Mouse (Mus musculus): ENCODE data around the gene Kansl2.
A peak's percentile ranks its signal among the peaks of the same experiment; 100 is the strongest.

The Kansl2 gene

DNA sequence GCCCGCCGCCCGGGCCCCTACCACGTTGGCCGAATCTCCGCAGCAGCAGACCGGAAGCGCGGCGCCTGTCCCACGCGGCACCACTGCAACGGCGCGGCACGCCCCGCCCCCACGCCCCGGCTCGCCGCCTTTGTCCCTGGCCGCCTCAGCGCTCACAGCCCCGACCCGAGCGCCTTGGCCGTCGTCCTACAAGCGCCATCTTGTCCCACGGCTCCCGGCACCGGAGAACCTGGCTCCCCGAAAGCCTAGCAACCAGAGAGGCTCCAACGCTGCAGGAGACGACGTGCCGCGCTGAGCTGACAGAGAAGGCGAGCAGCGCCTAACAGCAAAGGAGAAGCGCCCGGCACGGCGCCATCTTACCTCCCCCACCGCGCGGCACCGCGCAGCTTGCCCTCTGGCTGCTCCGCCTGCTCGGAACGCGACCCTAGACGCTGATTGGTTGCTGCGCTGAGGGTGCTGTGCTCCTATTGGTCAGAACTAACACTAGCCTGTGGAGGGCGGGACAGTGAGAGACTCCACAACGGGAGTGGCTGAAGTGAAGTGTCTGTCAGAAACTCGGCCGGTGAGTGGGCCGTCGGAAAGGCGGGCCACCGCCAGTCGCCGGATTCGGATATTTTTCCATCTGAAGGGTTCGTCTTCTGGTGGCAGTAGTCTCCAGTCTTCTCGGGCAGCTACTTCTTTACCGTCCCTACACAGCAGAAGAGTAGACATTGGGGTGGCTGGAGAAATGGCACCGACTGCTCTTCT, at the start of gene Kansl2:
Kansl2 (minus strand) TSS at position 384 of the 747 bp plus-strand sequence.
- DNase-seq: peak; percentile 97 to 98

DNA sequence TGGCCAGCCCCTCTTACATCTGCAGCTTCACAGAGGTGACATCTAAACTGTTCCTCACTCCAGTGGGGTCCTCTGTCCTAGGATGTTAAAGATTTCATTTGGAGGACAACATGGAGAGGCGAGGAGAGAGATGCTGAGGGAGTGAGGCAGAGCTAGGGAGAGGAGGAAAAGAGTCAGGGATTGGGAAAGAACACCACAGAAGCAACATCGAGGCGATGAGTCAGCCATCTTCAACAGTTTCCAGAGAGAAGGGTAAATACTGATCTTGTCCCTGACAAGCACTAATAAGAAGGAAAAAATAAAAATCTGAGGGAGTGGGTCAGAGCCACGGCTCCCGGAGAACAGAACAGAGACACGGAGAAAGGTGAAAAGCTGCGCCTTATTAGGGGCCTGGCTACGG, 48.9 kb upstream of the Kansl2 start:
- DNase-seq: no peak

DNA sequence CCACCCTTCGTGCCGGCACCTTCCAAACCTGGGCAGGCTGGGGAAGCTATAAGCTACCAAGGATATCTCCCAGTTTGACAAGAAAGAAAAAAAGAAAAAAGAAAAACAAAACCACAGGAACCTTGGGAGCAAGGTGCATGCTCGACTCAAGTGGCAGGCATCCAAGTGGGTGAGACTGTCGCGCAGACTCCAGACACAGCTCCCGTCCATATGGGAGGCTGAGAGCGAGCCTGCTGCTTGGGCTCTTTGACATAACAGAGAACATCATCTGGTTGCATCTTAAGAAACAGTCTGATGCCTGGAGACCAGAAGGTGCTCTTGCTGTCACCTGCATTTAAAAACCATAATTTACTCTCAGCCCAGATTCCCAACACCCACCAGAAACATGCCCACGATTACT, 48.3 kb upstream of the Kansl2 start:
- peak in 1 of 2 experiments; percentile 60 for DNase-seq

DNA sequence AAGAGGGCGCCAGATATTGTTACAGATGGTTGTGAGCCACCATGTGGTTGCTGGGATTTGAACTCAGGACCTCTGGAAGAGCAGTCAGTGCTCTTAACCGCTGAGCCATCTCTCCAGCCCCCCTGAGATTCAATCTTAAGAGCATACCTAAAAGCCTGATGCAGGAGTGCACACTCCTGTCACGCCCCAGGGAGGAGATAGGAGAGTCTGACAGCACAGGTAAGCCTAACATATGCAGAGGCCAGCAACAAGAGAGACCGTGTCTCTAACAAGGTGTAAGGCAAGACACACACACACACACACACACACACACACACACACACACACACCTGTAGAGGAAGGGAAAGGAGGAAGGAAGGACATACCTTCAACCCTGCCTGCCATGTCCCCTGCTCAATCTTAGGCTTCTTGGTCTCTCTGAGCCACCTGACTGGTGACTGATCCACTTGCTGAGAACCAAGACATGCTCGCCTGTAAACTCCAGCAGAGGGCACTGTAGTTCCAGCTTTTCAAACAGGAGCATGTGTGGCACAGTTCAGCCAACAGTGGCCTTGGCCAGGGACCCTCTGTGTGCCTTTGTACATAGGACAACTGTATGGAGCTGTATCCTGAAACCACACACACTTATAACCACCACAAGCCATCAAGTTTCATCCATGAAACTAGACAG, 45.9 kb upstream of the Kansl2 start:
- peak; percentile 86 to 90 for DNase-seq

DNA sequence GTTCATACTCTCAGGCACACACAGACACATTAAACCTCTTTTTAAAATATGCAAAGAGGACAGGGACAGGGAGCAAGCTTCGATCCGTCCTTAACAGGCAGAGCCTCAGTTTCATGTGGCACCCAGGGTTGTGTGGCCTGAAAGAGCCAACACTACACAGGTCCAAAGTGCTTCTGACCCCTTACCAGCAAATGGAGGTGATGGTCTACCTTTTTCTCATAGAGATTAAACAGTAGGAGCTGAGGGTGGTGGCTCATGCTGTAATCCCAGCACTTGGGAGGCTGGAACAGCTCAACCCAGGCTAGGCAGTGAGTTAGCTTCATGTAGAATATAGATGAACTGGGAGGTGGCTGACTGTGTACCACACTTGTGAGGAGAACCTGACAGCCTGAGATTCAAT, 45.2 kb upstream of the Kansl2 start:
- DNase-seq: no peak

DNA sequence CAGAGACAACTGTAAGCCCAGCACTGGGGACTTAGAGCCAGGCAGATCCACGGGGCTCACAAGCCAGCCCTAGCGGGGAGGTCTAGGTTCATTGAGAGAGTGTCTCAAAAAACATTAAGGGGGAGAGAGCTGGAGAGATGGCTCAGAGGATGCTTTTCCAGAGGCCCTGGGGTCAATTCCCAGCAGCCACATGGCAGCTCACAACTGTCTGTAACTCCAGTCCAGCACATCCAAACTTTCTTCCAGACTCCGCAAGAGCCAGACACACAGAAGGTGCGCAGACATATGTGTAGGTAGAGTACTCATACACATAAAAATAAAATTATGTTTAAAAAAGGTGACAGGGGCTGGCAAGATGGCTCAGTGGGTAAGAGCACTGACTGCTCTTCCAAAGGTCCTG, 39.2 kb upstream of the Kansl2 start:
- DNase-seq: no peak

DNA sequence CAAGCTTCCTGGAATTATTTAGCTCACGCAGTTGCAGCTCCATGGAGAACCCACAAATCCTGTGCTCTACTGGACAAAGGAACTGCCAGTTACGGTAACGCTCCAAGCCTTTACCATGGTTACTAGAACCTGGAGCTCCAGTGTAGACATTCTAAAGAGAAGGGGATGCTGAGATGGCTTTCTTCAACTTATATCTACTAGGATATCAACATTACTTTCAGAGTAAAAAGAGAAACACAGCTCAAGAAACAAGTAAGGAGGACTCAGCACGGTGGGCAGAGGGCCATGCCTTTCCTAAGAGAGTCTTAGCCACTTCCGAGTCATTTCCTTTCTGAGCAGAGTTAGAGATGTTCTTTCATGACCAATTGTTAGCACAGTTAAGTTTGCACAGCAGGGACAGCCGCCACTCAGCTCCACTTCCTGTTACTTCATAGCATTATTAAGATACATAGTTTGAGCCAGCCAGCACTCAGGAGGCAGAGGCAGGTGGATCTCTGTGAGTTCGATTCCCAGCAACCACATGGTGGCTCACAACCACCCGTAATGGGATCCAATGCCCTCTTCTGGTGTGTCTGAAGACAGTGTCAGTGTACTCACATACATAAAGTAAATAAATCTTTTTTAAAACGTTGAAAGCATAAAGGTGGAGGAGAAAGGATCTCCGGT, 36.9 kb upstream of the Kansl2 start, which contains the start of the genes Ccnt1 and 4930415O20Rik:
Ccnt1 (minus strand) TSS at position 51 of the 666 bp plus-strand sequence.
4930415O20Rik (plus strand) TSS at position 132 of the 666 bp plus-strand sequence.
- DNase-seq: no peak

DNA sequence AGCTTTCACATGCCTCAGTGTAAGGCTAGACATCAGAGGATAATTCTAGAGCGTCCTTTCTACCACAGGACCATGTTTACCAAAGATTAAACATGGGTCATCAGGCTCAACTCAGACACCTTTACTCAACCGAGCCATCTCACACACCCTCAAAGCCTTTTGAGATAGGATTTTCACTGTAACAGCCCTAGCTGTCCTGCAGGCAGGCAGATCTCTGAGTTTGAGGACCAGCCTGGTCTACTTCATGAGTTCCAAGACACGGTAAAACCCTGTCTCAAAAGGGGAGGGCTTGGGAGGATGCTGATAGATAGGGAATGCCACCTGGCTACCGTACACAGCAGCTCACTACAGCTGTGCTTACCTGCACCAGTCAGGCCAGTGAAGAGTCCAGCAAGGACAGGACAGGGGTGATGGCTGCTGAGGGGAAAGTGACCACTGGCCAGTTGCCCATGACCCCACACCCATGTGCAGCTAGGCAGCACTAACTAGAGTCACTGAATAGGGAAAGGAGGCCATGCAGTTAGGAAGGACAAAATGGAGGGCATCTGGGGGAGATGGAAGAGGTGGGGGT, 35.8 kb upstream of the Kansl2 start:
- DNase-seq: no peak

DNA sequence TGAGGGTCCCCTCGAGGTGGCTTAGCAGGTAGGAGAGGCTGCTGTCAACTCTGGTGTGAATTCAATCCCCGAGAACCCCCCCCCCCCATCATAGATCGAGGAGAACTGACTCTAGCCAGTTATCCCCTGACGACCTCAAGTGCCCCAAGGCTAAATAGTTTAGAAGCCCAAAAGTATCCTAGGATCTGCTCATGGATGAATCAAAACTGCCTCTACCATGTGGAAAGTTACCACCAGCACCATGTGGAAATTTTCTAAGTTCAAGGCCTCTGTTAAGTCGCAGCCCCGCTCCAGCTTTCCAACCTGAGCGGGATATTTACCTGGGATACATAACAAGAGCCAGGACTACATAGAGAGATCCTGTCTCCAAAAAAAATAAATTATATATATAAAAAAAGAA, 35.2 kb upstream of the Kansl2 start:
- no peak for DNase-seq

DNA sequence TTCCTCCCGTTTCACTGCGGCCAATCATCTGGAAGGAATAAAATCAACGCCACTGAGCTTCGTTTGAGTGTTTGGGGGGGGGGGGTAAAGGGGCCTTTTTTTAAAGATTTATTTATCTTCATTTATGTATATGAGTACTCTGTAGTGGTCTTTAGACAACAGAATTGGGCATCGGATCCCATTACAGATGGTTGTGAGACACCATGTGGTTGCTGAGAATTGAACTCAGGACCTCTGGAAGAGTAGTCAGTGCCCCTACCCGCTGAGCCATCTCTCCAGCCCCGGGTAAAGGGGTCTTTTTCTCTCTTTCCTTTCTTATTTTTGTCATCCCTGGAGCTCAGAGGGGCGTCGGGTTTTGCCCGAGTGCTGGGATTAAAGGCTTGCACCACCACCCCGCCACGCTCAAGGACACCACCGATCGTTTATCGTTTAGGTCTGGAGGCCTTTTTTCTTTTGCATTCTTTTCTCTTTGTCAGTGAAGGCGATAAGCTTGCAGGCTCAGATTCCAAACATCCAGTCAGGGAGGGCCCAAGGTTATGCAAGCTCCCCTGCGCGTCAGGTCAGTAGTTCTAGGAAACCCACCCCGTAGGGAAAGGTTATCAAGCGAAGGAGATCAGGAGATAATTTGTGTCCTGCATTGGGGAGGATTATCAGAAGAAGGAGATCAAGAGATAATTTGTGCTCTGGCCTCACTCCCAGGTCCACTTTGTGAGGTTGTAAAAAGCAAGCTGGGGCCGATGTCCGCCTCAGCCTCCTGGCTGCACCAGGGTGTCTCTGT, 34.4 kb upstream of the Kansl2 start:
- peak in 1 of 2 experiments; percentile 47 for DNase-seq

DNA sequence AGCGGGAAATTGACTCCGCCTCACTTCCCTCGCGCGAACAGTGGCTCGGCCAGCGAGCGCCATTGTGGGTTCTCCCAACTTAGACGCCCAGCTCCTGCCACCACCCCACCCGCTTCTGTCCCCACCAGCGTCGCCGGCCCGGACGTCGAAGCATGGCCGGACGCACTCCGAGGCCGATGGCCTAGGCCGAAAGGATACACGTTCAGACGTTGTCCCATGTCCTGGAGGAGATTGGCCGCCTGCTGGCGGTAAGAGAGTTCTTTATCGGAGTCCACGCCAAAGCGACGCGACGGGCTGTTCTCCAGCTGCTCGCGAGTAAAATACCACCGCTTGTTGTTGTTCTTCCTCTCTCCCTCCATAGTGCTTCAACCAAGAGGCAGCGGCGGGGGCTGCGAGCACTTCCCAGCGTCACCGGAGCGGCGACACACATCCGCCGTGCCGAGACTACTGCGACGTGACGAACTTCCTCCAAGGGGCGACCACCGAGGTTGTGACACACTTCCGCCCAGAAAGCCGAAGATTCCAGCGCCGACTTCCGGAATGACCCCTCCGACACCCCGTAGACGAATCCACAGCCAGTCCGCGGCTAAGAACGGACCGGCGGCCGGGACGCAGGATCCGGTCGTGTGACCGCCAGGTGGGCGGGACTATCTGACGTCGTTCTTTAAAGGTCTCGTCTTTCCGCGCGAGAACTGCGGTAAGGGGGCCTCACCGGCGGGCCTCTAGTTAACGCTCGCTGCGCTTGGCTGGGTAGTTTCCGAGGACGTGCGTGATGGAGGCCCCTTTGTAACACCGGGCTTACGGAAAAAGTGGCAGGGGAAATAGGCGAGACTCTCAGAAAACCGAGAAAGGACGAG, 33.4 kb upstream of the Kansl2 start:
- DNase-seq: peak; percentile 100

DNA sequence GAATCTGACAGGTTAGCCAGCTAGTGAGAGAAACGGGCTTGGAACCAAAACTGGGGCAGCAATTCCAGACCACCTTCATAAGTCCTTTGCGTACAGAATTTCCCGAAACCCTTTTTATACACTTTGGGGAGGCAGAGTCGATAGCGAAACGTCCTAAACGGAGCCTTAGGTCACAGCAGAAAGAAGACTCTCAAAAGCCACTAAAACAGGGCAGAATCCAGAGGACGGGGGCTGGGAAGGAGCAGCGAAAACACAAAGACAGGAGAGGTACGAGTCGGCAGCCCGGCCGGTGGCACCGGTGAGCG, 32.9 kb upstream of the Kansl2 start:
- DNase-seq: no peak

DNA sequence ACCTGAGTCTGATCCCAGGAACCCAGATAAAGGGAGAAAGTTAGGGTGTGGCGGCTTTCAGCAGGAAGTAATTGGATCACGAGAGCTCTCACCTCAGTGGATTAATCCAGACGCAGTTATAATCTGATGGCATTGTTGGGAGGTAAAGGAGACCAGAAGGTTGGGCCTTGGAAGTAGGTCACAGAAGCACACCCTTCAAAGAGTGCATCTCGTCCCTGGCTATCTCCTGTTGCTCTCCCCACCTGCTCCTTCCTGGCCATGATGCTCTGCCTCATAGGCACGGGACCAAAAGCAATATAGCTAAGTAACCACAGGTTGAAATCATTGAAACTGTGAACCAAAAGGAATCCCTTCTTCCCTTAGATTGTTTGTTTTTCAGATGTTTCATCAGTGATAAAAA, 23.1 kb upstream of the Kansl2 start:
- no peak for DNase-seq

DNA sequence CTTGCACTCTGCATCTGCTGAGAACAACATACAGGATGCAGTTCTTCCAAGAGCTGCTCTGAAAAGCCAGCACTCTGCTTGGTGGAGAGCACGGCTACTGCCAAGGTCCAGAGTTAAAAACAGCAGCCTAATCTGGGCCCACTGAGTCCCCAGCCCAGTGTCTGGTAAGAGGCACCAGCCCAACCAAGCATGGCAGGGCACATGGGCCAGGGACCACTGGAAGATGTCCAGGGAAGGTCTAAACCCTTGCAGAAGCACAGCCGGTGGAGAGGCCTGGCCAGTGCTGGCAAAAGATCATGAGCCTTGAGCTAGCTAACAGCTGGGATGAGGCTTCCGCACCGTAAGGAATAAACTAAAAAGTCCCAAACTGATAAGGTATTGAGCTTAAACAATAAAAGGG, 21.8 kb upstream of the Kansl2 start:
- DNase-seq: no peak

DNA sequence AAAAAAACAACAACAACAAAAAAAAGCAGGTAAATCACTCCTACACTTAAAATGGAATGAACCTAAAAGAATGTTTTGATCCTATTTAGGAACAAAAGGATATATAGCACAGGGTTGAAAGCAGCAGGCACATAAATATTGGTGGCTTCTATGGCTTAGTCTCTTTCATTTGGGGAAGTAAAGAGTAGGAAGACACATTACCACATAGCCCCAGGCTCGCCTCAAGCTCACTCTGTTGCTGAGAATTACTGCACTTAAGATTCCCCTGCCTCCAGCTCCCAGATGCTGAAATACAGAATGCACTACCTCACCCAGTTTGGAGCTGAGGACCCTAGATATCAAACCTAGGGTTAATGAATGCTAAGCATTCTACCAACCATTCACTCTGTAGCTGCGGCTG, 18.7 kb upstream of the Kansl2 start:
- no peak for DNase-seq

DNA sequence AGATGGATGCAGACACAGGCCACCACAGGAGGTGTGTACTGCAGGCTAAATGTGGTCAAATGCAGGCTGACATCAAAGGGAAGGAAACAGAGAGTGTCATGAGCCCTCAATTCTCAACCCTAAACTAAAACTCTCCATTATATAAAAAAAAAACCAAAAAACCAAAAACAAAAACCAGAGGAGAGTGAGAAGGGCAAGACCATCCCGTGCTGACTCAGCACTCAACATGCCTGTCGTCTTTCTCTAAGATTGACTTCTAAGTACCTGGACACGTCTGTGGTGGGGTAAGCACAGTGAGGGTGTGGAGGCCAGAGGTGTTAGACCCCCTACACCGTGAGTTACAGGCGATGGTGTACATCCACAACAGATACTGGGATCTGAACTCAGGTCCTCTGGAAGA, 12.8 kb upstream of the Kansl2 start:
- no peak for DNase-seq

DNA sequence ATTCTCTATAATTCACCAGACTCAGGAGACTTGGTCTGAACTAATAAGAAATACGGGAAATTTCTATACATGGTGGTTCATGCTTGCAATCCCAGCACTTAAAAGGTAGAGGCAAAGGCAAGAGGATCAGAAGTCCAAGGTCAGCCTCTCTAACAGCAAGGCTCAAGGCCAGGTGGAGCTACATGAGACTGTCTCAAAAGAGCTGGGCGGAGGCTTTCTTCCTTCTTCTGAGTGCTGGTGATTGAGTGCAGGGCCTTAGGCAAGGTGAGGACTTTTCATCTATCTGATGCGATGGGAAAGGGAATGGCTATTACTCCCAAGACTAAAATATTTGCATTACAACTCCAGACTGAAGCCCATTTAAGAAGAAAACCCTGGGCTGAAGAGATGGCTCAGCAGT, 11.1 kb upstream of the Kansl2 start:
- DNase-seq: no peak

DNA sequence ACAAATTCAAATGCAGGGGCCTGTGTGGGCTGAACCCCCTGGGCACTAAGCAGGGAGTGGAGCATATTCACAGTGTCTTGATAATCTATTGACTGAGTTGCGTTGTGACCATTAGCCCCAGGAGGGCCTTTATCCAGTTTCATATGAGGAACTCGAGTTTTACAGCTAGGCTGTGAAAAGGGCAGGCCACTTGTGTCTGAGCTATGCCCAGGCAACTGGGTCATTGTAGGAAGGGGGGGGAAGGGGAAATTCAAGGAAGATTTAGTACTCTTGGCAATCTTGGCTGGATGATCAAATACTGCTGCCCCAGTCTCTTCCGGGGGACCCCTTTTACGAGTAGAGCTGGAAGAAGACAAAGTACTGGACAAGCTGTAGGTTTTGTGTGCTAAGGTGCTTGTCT, 9.3 kb upstream of the Kansl2 start:
- no peak for DNase-seq

DNA sequence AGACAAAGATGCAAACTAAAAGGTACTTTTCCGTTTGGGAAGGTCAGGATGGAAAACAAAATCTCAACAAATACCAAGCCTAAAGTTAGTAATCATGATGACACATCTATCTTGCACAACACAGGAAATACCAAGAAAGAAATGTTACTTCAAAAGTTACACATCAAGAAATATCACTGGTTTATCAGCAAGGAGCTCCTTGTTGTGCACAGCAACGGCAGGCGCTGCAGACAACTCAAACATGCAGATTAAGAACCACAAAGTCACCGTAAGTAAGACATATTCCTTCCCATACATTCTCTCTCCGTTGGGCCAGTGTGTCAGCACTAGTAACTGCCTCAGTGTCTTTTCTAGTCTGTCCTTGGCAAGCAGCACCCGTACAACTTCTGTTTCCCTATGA, 7.0 kb upstream of the Kansl2 start:
- no peak for DNase-seq

DNA sequence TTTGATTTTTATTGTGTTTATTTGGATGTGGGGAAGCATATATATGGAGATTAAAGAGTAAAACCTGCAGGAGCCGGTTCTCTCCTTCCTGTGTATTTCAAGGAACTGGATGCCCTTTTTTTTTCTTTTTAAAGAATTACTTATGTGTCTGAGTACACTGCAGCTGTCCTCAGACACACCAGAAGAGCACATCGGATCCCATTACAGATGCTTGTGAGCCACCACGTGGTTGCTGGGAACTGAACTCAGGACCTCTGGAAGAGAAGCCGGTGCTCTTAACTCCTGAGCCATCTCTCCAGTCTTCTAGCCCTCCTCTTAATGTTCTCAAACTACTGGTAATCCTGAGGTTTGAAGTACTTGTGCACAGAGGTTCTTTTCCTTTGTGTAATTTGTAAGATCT, 3.9 kb upstream of the Kansl2 start:
- DNase-seq: no peak

DNA sequence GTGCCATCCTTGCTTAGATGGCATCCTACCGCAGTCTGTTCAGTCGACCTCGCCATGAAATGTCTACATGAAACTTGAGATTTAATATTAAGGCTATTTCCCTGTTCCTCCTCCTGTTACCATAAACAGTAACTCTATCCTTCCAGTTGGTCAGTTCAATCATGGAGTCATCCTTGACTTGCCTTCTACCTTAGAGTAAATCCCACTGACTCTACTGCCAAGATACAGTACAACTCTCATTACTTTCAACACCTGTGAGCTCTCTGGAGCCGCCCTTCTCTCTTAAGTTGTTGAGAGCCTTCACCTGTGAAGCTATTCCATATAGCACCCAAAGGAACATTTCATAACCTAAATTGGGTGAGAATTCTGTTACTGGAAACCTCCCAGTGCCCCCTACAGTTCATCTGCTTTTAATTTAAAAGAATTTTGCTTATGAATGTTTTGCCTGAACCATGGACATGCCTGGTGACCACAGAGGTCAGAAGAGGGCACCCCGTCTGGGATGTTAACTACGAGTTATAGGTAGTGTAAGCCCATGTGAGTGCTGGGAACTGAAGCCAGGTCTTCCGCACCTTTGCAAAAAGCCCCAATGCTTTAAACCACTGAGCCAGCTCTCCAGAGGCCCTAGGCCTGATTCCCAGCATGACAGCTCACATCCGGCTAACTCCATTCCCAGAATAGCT, 2.9 kb upstream of the Kansl2 start:
- no peak for DNase-seq

Data from kidney, postnatal 4 days (tissue).